Mouse (Mus musculus): Measurements from ENCODE around the gene Slc22a14. TPM values are rescaled to one million over a fixed set of nuclear protein-coding genes. Genes with fewer than 3 reads are reported as not detected.

The Slc22a14 gene
- polyA plus RNA-seq, 1 experiment from 2014 or later: not detected

DNA sequence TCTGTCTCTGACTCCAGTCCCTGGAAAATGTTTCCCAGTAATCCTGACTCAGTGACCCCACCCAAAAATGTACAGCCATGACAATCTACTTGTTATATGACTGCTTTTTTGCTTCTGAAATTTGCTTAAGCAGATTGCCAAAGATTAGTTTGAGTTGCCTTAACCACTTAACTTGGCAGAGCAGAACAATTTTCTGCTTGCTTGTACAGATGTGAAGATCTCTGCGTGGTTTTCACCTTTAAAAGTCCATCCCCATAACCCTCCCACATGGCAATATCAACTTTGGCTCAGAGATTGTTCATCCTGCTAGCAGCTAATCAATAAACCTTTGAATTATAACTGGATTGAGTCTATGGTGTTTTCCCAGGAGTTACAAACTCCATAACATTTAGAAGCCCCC is 56.3 kb downstream of the Slc22a14 start:
- Histone ChIP-seq H3K27me3 (replicated peaks; ENCODE audit: insufficient read depth, low read length) (no peaks in the 10 kb centered on the region), H3K27ac (ENCODE audit: low read length) (no peak overlapping the region), H3K9ac (replicated peaks; ENCODE audit: low read depth) (no peak overlapping the region), H3K4me2 (replicated peaks; ENCODE audit: low read depth, low read length) (no peak overlapping the region), H3K9me3 (ENCODE audit: low read length) (no peaks in the 10 kb centered on the region), H3K4me1 (ENCODE audit: insufficient read depth, low read depth, low read length) (no peaks in the 10 kb centered on the region), H3K4me3 (ENCODE audit: low read depth, low read length) (no peak overlapping the region), H3K36me3 (ENCODE audit: insufficient read depth, low read length) (no peaks in the 10 kb centered on the region)
- no peak for DNase-seq (ENCODE audit: low spot score)
- no peak for ATAC-seq
- 88% methylated on average over 1 of the region's 1 CpGs for WGBS
- TF ChIP-seq EP300 (IDR thresholded peaks at IDR 0.05) (no peak), CTCF (IDR thresholded peaks at IDR 0.05) (no peak)

DNA sequence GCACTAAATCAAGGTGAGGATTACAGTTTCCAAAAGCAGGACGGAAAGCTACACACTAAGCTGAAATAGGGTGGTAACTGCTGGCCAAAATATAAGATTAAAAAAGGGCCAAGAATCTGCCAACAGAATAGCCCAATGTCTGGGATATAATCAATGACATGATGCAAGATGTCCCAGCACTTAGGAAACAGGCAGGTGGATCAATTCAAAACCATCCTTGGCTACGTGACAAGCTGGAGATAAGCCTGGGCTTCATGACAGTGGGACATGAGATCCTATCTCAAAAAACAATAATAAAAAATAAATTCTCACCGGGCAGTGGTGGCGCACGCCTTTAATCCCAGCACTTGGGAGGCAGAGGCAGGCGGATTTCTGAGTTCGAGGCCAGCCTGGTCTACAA is 59.5 kb downstream of the Slc22a14 start:
- Histone ChIP-seq H3K36me3 (ENCODE audit: insufficient read depth, low read length) (peaks cover 5% of the 10 kb centered on the region; the same call in 1 of the 2 replicates), H3K4me2 (replicated peaks; ENCODE audit: low read depth, low read length) (no peak overlapping the region), H3K9ac (replicated peaks; ENCODE audit: low read depth) (no peak overlapping the region), H3K27me3 (replicated peaks; ENCODE audit: insufficient read depth, low read length) (no peaks in the 10 kb centered on the region), H3K27ac (ENCODE audit: low read length) (no peak overlapping the region), H3K4me3 (ENCODE audit: low read depth, low read length) (no peak overlapping the region), H3K9me3 (ENCODE audit: low read length) (no peaks in the 10 kb centered on the region), H3K4me1 (ENCODE audit: insufficient read depth, low read depth, low read length) (no peaks in the 10 kb centered on the region)
- TF ChIP-seq EP300 (IDR thresholded peaks at IDR 0.05) (no peak), CTCF (IDR thresholded peaks at IDR 0.05) (no peak)
- 89% methylated on average over 7 of the region's 7 CpGs for WGBS
- ATAC-seq (no peak), DNase-seq (ENCODE audit: low spot score) (no peak)

DNA sequence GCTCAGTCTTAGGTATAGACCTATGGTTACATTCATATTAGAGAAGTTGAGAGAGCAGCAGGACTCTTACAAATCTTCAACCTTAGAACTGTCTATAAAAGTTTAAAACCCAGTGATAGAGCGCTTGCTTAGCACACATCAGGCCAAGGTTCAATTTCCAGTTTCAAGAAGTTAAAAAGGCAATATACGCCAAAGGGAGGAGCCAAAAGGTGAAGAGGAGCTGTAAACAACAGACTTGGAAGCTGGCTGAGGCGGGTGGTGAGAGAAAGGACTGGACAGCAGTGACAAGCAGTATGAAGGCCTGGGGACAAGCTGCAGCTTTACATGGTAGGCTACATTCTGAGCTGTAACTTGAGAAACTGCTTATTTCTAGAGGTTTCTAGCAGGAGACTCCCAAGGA is 66.8 kb downstream of the Slc22a14 start:
- Histone ChIP-seq H3K36me3 (ENCODE audit: insufficient read depth, low read length) (peaks cover 5% of the 10 kb centered on the region; the same call in 1 of the 2 replicates), H3K27ac (ENCODE audit: low read length) (no peak overlapping the region), H3K4me3 (ENCODE audit: low read depth, low read length) (no peak overlapping the region), H3K9ac (replicated peaks; ENCODE audit: low read depth) (no peak overlapping the region), H3K9me3 (ENCODE audit: low read length) (no peaks in the 10 kb centered on the region), H3K4me2 (replicated peaks; ENCODE audit: low read depth, low read length) (no peak overlapping the region), H3K27me3 (replicated peaks; ENCODE audit: insufficient read depth, low read length) (no peaks in the 10 kb centered on the region), H3K4me1 (ENCODE audit: insufficient read depth, low read depth, low read length) (no peaks in the 10 kb centered on the region)
- ATAC-seq: no peak
- no peak for DNase-seq (ENCODE audit: low spot score)
- no peak for TF ChIP-seq EP300 (IDR thresholded peaks at IDR 0.05)
- TF ChIP-seq CTCF (IDR thresholded peaks at IDR 0.05): no peak
- 80% methylated on average over 3 of the region's 3 CpGs for WGBS

DNA sequence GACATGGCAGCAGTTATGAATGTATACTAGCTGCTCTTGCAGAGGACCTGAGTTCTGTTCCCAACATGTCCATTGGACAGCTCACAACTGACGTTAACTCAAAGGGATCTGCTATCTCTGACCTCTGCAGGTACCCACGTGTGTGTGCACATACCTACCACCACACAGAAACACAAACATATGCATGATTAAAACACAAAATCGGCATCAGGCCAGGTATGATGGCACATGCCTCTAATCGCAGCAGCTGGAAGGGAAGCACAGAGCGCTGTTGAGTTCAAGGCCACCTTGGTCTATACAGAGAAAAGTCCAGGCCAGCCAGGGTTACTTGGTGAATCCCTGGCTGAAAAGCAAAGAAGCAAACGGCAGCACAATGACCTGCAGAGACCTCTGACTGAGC is 67.7 kb downstream of the Slc22a14 start:
- Histone ChIP-seq H3K27ac (ENCODE audit: low read length) (no peak overlapping the region), H3K4me3 (ENCODE audit: low read depth, low read length) (no peak overlapping the region), H3K27me3 (replicated peaks; ENCODE audit: insufficient read depth, low read length) (no peaks in the 10 kb centered on the region), H3K4me2 (replicated peaks; ENCODE audit: low read depth, low read length) (no peak overlapping the region), H3K9me3 (ENCODE audit: low read length) (no peaks in the 10 kb centered on the region), H3K36me3 (ENCODE audit: insufficient read depth, low read length) (peaks cover 5% of the 10 kb centered on the region; the same call in 1 of the 2 replicates), H3K4me1 (ENCODE audit: insufficient read depth, low read depth, low read length) (no peaks in the 10 kb centered on the region), H3K9ac (replicated peaks; ENCODE audit: low read depth) (no peak overlapping the region)
- DNase-seq (ENCODE audit: low spot score): no peak
- TF ChIP-seq CTCF (IDR thresholded peaks at IDR 0.05) (no peak), EP300 (IDR thresholded peaks at IDR 0.05) (no peak)
- 82% methylated on average over 6 of the region's 6 CpGs for WGBS
- no peak for ATAC-seq

DNA sequence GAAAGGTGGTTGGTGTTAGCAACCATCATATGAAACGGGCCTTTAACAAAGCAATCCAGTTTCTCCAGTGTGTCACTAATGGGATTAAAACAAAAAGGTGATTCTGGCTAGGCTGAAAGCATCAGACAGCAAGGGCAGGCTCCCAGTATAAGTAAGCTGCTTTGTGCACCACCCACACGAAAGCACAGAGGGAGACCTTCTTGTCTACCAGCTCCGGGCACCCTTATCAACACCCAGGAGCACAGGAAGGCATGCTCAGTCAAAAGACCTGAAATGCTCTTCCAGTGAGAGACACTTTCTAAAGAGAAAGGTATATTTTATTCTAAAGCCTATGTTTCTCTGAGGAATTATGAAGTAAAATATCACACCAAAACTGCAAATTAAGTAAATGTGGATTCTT is 74.6 kb downstream of the Slc22a14 start:
- Histone ChIP-seq H3K9me3 (ENCODE audit: low read length) (no peaks in the 10 kb centered on the region), H3K4me3 (ENCODE audit: low read depth, low read length) (no peak overlapping the region), H3K9ac (replicated peaks; ENCODE audit: low read depth) (no peak overlapping the region), H3K27ac (ENCODE audit: low read length) (no peak overlapping the region), H3K27me3 (replicated peaks; ENCODE audit: insufficient read depth, low read length) (no peaks in the 10 kb centered on the region), H3K36me3 (ENCODE audit: insufficient read depth, low read length) (no peaks in the 10 kb centered on the region), H3K4me2 (replicated peaks; ENCODE audit: low read depth, low read length) (no peak overlapping the region), H3K4me1 (ENCODE audit: insufficient read depth, low read depth, low read length) (no peaks in the 10 kb centered on the region)
- ATAC-seq (no peak), DNase-seq (ENCODE audit: low spot score) (no peak)
- WGBS: 90% methylated on average over 3 of the region's 3 CpGs
- TF ChIP-seq EP300 (IDR thresholded peaks at IDR 0.05): no peak
- TF ChIP-seq CTCF (IDR thresholded peaks at IDR 0.05): no peak

DNA sequence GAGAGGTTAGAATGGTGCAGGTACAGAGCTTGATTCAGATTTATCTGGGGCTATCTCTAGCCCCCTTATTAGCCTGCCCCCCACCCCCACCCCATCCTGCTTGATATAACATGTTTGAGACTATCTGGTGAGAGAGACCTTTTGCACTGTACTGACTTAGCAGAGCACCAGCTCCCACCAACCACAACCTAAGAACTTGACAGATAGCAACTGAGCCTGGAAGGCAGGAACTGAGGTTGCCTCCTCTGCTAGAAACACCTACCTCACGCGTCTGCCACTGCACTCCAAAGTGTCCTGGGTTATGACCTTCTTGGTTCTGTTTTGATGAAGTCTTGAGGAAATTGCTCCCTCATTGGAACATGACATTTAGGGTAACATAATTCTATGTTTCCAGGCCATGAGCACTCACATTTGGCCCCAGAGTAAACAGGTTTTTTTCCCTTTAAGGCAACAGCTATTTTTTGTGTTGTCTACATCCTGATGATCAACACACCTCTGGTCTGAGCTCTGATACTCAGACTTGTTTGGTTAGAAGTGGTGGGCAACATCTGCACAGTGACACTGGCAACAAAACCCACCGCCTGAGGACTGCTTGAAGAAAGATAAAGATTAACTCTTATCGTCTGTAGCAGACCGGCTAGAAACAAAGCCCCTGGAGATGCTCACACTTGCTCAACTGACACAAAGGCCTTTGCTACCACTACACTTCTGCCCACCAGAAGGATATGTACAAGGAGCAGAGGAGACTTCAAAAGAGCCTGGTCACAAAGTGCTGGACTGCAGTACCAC is 84.3 kb downstream of the Slc22a14 start:
- Histone ChIP-seq H3K36me3 (ENCODE audit: insufficient read depth, low read length) (0 out of 2 replicates have a peak, but pooled peaks cover 10% of the 10 kb centered on the region), H3K4me3 (ENCODE audit: low read depth, low read length) (no peak overlapping the region), H3K4me2 (replicated peaks; ENCODE audit: low read depth, low read length) (no peak overlapping the region), H3K9ac (replicated peaks; ENCODE audit: low read depth) (no peak overlapping the region), H3K27ac (ENCODE audit: low read length) (no peak overlapping the region), H3K4me1 (ENCODE audit: insufficient read depth, low read depth, low read length) (no peaks in the 10 kb centered on the region), H3K27me3 (replicated peaks; ENCODE audit: insufficient read depth, low read length) (no peaks in the 10 kb centered on the region), H3K9me3 (ENCODE audit: low read length) (no peaks in the 10 kb centered on the region)
- ATAC-seq (no peak), DNase-seq (ENCODE audit: low spot score) (no peak)
- WGBS: 80% methylated on average over 5 of the region's 5 CpGs
- TF ChIP-seq CTCF (IDR thresholded peaks at IDR 0.05) (no peak), EP300 (IDR thresholded peaks at IDR 0.05) (no peak)
